Mouse (Mus musculus) right cerebral cortex, adult 2 months (tissue): ENCODE results near the gene Arid3a.
A peak's percentile ranks its signal among the peaks of the same experiment; 100 is the strongest.

Experiments used
- DNase-seq, 2 experiments: peaks; one replicate each; pipeline ENCODE4 v3.0.0; 2021 to 2022; ENCODE audit warnings: low spot score in 2 of 2

Gene Arid3a

GRCm38 (mm10) chr10:79927324-79928029 lies 634 bp downstream of the Arid3a start:
- peak; percentile 63 for DNase-seq

GRCm38 (mm10) chr10:79928030-79928694 lies 1.3 kb downstream of the Arid3a start:
- no peak for DNase-seq

GRCm38 (mm10) chr10:79928907-79929701 lies 2.3 kb downstream of the Arid3a start:
- DNase-seq: no peak

- no peak for DNase-seq
These were observed 3.4 kb downstream of the Arid3a start for GRCm38 (mm10) chr10:79929967-79930825.

GRCm38 (mm10) chr10:79930826-79931186 lies 4.0 kb downstream of the Arid3a start:
- no peak for DNase-seq

- no peak for DNase-seq
These were observed 5.0 kb downstream of the Arid3a start for GRCm38 (mm10) chr10:79931797-79932196.

GRCm38 (mm10) chr10:79932736-79933135 lies 5.9 kb downstream of the Arid3a start:
- DNase-seq: no peak

GRCm38 (mm10) chr10:79933145-79933679 lies 6.4 kb downstream of the Arid3a start:
- no peak for DNase-seq

GRCm38 (mm10) chr10:79933861-79934260 lies 7.0 kb downstream of the Arid3a start:
- DNase-seq: no peak

- DNase-seq: peak in 1 of 2 experiments; percentile 56
These were observed 7.5 kb downstream of the Arid3a start for GRCm38 (mm10) chr10:79934272-79934721.

- no peak for DNase-seq
These were observed 8.1 kb downstream of the Arid3a start for GRCm38 (mm10) chr10:79934794-79935569.

GRCm38 (mm10) chr10:79936284-79936910 lies 9.6 kb downstream of the Arid3a start:
- no peak for DNase-seq

GRCm38 (mm10) chr10:79936911-79937441 lies 10.1 kb downstream of the Arid3a start:
- DNase-seq: no peak

- DNase-seq: no peak
These were observed 11.1 kb downstream of the Arid3a start for GRCm38 (mm10) chr10:79937775-79938526.

- DNase-seq: no peak
These were observed 13.9 kb downstream of the Arid3a start for GRCm38 (mm10) chr10:79940749-79941148.

- DNase-seq: no peak
These were observed 16.1 kb downstream of the Arid3a start for GRCm38 (mm10) chr10:79942988-79943387.

- no peak for DNase-seq
These were observed 16.6 kb downstream of the Arid3a start for GRCm38 (mm10) chr10:79943471-79943901.

GRCm38 (mm10) chr10:79945507-79946234 lies 18.8 kb downstream of the Arid3a start:
- no peak for DNase-seq
